Mouse (Mus musculus) 3134 (cell line): ENCODE results near the gene Slc2a1.
A peak's percentile ranks its signal among the peaks of the same experiment; 100 is the strongest.

ENCODE experiments used
- DNase-seq: peaks from one replicate; pipeline ENCODE4 v3.0.0-alpha.2; 2011; ENCODE audit warnings: low spot score; ENCODE audit not compliant: insufficient read length; ENCODE audit errors: extremely low read depth

The Slc2a1 gene

DNA sequence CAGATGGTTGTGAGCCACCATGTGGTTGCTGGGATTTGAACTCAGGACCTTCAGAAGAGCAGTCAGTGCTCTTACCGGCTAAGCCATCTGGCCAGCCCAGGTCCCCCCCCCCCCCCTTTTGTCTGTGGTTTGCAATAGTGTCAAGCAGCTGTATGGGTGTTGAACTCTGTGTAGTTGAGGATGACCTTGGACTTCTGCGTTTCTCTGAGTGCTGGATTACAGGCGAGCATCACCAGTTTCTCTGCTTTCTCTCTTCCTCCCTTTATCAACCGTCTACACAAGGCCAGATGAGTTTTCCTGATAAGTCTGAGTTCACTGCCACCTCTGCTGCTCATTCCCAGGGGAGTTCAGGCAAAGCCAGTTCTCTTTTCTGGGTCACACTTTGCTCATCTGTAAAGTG is 11.1 kb upstream of the Slc2a1 start:
- no peak for DNase-seq

DNA sequence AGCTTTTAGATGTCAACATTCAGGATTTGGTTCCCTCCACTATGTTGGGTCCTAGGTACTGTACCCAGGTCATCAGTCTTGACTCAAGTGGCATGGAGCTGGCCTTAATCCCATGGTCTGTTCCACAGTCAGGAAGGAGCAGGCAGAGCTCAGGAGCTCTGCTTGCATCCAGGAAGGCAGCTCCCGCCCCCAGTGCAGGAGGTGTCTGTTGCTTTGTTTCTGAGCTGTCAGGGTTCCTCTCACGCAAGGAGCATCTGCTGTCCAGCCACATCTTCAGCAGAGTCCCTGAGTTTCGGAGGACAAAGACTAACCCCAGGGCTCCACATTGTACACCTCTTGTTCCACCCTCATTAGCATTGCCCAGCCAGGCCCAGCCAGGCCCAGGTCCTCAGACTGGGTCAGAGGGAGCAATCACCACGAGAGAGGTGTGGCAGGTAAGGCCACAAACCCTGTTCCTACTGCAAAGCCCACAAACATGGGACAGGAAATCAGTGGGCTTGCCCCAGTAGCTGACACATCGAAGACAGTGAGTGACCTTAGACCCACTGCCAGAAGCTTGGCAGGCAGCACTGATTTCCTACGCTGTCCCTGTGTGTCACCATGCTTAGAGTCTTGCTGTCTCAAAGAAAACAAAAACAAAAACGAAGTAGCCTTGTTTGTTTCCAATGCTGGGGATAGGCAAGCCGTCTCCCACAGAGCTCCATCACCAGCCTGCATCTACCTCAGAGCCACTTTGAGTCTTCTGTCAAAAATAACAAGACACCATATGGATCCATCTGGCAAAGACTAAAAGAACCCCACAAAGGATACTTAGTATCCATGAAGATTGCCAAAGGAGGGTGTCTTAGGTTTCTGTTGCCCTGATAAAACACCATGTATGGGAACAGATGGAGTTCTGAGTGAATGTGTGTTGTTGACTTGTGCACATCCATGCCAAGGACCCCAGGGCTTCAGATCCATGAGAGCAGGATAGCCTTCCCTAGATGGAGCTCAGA is 10.0 kb upstream of the Slc2a1 start:
- peak; percentile 34 for DNase-seq

DNA sequence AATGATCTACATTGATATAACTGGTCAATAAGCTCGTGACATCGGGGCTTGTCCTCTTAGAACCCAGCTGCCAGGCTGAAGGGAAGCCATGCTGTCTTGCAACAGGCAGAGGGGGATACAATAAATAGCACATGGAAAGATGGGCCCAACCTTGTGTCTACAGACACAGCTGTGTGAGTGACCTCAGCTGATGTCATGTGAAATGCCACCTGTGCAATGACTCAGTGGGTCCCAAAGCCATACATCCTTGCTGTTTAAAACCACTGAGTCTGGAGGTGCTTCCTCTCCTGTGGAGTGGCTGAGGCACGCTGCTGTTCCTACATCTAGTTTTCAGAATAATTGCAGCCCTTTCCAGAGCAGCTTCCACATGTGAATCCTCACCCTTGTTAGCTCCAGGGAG is 7.1 kb upstream of the Slc2a1 start:
- no peak for DNase-seq

DNA sequence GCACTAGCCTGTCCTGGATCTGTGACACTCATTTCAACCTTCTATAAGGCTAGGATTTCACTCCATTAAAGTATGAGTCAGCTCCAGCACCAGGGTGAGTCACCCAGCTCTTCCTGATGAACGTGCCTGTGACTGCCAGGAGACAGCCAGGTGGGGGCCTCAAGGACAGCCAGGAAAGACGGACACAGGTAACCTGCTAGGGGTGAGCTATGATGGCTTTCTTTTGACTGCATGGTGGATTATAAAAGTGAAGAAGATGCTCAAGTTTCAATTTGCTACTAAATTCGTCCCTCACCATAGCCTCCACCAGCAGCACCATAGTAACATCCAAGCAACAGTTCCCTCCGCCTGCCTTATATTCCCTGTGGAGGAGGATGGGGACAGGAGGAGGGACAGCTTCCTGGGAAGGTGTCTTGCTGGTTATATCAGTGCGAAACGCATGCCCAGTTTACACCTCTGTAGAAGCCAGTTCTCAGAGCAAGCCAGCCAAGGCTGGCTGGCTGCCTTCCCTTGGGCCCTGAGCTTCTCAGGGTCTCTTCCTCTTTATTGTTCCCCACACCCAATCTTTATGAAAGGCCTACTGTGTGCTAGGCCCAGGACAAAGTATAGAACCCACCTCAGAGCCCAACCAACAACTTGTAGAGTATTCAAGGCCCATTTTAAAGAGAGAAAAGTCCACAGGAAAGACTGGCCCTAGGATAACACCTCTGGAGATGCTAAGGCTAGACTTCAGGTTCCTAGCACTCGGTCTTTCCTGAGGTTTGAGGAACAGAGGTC is 6.0 kb upstream of the Slc2a1 start:
- peak; percentile 59 for DNase-seq

DNA sequence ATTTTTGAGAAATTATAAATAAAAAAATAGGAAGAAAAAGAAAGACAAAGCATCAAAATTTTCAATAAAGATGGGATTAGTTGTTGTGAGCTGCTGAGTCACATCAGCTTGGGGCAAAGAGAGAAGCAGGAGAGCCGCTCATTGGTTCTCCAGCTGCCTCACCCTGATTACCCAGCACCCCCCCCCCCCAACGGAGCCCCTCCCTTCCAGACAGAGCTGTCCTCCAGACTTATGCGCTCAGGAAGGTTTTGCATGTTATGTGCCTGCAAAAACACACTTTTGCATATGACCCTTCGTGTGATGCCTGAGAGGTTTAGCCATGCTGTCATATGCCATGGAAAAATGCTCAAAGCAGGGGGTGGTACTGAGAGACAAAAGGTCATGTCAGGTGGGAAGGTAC is 3.7 kb upstream of the Slc2a1 start:
- peak; percentile 66 for DNase-seq

DNA sequence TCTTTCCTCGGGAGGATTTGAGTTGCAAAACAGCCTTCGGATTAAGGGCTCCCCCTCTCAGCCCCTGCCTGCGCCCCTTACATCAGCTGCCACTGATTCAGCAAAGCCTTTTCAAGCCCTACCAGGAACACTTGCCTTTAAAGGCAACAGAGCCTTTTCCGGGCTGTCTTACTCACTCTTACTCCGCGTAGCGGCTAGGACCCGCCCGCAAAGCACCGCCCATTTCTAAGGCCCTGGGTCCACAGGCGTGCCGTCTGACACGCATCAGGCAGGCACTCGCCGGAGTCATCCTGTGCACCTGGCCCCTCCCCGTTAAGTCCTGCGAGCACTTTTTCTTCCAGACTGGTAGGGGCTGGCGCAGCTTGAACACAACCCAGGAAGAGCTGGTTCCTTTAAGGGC is 2.8 kb upstream of the Slc2a1 start:
- DNase-seq, result peak; percentile 90

DNA sequence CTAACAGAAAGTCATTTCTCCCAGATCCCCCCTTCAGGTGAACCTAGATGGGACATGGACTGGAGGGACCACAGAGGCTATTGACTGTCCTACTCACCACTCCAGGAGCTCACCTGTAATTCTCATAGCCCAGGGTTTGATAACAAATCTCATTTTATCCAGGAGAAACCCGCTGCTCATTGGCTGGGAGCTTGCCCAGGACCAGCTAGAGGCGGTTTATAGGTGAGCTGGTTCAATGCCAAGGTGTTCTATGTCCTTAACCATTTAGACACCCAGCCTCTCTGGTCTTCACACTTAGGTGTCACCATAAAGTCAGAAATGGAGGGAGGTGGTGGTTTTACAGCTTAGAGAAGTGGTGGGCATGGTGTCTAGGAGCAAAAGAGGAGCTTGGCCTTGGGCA is 644 bp upstream of the Slc2a1 start:
- DNase-seq, result no peak

DNA sequence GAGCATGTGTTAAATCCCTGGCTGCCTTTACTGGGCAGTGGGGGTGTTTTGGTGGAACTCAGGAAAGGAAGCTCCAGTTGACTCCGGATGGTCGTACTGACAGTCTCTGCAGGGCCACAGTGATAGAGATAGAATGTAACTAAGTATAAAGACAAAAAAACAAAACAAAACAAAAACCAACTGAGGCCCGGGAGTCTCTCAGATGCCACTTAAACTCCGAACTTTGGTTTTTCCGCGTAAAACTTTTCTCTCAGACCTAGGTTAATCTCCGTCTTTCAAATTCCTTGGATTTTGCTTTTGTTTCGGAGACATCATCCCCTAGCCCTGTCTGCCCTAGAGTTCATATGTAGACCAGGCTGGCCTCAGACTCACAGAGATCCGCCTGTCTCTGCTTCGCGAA is 1.1 kb downstream of the Slc2a1 start:
- DNase-seq, result no peak

DNA sequence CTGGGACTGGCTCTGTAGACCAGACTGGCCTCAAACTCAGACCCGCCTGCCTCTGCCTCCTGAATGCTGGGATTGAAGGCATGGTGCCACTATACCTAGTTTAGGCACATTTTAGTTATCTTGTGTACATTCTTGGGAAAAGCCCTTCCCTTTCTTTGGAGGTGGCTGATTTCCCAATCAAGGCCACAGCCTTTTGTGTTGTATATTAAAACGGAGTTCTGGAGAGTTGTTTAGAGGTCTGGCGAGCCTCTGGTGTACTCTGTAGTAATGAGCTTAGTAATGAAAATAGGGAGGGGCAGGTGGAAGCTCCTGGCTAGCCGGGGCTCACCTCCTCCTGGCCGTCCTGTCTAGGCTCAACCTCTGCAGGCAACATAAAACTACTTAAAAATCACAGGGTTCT is 2.0 kb downstream of the Slc2a1 start:
- DNase-seq, result no peak

DNA sequence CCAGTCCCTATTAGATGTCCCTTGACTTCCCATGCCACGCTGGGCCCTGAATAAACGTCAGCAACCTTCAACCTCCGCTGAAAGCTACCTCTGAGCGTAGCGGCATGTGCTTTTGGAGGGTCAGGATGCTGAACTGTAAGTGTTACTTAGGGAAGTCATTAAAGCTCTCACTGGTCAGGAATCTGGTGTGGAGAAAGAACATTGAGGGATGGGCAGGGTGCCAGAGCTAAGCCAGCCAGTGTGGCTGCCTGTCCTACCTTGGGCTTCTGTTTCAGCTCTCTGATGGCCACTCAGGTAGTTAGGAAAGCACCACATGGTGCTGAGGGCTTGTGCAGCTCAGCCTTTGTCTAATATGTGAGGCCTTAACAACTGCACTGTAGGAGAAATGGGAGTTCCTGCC is 2.9 kb downstream of the Slc2a1 start:
- no peak for DNase-seq

DNA sequence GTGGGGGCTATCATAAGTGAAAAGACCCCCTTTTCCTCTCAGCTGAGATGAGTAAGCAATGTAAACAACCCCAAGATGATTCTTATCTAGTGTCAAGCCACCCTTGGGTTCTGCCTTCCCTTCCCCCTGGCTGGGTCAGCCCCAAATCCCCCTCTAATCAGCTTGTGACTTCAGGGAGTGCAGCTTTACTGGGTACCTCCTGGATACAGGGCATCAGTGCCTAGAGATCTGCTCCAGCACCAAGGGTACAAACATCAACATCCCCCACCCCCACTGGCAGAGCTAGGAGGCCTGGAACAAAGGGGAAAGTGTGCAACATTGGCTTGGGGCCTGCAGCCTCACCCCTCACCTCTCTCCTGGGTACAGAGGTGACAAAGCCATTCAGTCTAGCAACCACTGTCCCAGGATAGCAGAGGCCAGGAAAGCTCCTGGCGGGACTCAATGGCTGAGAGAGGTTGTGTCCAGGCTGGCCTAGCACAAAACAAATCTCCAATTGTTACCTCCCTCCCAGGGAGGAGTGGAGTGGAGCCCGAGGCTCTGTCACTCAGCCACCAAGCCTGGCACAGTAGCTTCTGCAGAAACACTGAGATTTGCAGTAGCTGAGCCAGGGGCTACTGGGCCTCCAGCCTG is 3.9 kb downstream of the Slc2a1 start:
- no peak for DNase-seq

DNA sequence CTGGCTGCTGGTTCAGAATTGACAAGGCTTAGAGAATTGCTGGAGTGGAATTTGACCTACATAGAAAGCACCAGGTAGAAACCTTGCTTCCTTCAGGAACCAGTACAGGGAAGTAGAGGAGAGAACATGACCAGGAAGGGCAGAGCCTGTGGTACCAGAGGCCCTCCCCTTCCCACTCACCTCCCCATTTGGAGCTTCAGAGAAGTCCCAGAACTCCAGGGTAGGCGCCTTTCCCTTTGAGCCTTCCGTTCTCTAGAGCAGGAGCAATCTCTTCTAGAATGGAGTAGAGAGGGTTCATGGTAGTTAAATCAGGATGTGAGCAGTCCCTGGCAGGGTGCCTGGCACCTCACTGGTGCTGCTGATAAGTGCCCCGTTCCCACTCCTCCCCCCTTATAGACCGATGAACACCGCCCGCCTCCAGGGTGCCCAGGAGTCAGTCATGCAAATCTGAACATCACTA is 7.1 kb downstream of the Slc2a1 start:
- DNase-seq, result no peak

DNA sequence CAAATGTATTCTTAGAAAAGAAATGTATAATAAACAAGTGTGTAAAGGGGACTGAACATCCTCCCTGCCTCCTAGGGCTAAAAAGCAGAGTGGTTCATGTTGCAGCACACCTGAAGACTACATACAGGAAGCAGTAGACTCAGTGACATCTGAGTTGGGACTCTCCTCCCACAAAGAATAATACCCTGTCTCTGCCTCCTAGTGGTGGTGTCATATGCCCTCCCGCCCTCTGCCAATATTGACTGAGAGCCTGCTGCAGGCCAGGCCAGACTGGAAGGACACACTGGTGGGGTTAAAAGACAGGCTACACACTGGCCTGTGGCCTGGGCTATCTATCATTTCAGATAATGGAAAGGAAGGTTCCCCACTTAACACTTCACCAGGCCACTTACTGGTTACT is 7.8 kb downstream of the Slc2a1 start:
- no peak for DNase-seq

DNA sequence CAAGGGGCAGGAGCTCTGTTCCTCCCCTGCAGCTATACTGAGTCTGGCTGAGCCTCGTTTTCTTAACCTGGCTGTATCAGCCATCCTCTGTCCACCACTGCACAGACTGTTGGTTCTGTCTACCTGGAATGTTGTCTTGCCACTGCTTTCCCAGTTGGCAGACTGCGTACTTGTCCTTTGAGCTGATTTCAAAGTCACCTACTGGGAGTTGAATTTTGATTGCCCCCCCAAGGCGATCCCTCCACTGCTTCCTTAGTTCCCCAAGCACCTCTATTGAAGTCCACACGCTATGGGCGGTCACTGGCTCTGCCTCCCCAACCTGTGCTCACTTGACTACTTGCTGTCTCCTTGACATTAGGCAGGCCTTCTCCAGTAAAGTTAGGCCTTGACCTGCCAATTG is 9.1 kb downstream of the Slc2a1 start:
- no peak for DNase-seq

DNA sequence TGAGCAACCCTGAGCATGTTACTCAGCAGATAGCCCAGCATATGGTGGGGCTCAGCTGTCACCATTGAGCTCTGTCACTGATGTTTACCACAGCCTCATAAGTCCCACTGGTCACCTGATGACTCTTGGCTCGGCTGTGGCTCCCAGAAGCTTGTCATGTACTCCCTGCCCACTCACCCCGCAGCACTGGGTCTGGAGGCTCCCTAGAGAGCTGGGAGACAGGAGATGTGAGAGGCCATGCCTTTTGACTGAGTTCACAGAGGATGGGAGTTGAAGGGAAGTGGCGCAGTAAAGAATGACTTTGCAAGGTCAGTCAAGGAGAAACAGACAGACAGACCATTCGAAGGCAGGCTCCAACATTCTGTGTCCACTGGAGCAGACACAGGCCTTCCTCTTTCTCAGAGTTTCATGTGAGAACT is 10.2 kb downstream of the Slc2a1 start:
- DNase-seq, result peak; percentile 46

DNA sequence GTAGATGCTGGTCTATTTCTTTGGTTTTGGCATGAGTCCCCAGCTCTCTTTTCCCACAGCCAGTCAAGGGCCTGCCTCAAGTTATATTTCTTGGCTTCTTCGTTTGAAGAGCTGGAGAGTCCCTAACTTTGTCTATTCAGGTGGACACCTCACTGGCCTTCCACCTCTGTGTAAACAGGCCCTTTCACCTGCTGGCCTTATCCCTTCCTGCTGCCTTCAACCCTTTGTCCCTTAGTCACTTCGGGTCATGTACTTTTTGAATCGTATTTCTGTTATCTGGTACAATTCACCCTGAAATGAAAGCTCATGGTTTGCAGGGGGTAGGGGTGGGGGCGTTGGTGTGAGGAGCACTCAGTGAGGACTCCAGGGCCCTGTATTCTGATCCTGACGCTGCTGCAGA is 10.8 kb downstream of the Slc2a1 start:
- DNase-seq, result no peak

DNA sequence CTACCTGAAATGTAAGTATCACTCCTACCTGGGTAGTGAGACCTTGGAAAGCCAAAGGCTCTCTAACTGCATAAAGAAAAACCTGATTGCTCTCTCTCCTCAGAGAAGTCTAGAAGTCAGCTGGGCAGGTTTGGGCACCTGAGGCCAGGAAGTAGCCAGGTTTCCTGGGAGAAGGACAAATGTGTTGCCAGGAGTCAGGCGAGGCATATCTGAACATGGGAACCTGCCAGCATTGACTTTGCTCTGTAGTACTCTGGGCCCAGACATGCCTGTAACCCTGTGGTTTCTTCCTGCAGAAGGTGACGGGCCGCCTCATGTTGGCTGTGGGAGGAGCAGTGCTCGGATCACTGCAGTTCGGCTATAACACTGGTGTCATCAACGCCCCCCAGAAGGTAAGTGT is 11.6 kb downstream of the Slc2a1 start:
- DNase-seq, result no peak

DNA sequence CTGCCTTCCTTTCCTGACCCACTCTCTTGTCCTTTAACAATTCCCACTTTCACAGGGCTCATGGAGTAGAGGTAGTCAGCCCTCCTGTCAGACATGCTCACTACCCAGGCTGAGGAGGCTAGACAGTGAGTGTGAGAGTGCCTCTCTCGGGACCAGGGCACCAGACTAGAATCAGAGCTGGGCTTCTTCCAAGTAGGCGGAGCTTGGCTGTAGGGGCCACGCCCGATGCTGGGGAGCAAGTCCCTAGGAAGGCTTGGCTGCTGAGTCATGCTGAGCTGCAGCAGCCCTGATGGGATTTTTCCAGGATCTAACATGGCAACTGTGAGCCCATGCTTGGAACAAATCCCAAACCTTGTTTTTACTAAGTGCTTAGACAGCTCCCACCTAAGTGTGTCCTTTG is 12.7 kb downstream of the Slc2a1 start:
- DNase-seq, result peak; percentile 82

DNA sequence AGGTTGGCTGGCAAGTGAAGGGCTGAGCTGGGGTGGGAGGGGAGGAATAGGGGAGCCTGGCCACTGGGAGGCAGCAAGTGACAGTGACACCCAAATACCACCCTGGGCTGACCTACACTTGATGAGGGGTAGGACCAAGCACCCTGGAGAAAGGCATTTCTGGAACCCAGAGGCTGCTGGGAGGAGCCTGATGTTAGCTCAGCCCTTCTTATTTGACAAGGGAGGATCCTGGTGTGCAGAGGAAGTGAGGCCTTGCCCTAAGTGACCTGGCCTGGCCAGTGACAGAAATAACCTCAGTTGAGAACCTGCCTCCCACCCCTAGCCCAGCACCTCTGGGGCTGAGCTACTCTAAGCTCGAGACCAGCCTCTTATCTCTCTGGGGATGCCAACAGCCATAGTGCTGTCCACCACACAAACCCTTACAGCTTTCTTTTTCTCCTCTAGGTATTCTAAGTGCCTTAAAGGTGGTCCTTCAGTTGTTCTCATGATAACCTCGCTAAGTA is 16.3 kb downstream of the Slc2a1 start:
- DNase-seq, result no peak

DNA sequence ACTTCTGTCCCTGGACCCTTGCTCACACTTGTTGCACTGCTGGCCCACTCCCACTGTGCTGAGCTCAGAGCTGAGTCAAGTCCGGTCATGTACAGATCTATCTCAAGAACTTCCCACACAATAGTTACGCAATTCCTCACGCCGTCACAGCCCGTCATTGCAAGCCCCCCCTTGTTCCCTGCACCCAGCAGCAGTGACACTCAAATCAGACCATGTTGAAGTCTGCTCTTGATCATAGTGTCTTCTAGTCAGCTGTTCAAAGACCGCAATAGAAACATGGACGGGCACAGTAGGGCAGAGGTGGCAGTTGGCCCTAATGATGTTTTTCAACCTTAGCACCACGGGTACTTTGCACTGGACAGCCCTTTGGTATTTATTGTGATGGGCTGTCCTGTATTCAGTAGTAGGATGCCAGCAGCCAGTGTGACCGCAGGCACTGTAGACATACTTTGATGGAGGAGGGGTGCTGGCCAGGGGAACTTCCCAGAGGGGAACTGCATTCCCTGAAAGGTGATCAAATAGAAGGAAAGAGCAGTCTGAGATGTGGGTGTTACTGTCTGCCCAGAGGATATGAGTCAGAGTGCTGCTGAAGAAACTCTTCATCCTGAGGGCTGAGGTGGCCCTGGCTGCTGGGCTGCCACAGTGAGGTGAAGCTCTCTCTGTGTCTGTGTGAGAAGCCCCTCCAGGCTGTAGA is 17.2 kb downstream of the Slc2a1 start:
- peak; percentile 77 for DNase-seq
